Mouse (Mus musculus) C2C12 (cell line): ENCODE data around the gene Dock4. TPM values are rescaled to one million over a fixed set of nuclear protein-coding genes. Genes with fewer than 3 reads are reported as not detected.

Experiments
- H3K27me3 ChIP-seq: one replicate; pipeline ENCODE4 v1.6.1; 2011; ENCODE audit not compliant: control insufficient read depth, insufficient read depth, insufficient read length
- H3K36me3 ChIP-seq: one replicate; pipeline ENCODE4 v1.6.1; 2011; ENCODE audit not compliant: control insufficient read depth, insufficient read depth
- H3K4me3 ChIP-seq: one replicate; pipeline ENCODE4 v1.5.1; 2011; ENCODE audit warnings: mild to moderate bottlenecking, control low read depth; ENCODE audit not compliant: poor library complexity, insufficient read depth, severe bottlenecking
- H3K79me2 ChIP-seq: one replicate; pipeline ENCODE4 v1.6.1; 2011; ENCODE audit not compliant: control insufficient read depth, insufficient read depth
- H3K79me3 ChIP-seq: one replicate; pipeline ENCODE4 v1.6.1; 2011; ENCODE audit warnings: low read depth, control low read depth
- H3ac ChIP-seq: one replicate; pipeline ENCODE3; 2011; ENCODE audit warnings: low read depth; ENCODE audit not compliant: control insufficient read depth, insufficient read length
- CEBPB ChIP-seq: IDR thresholded peaks from one replicate; pipeline ENCODE4 v1.6.1; 2011; ENCODE audit warnings: low read depth, mild to moderate bottlenecking, control low read depth, moderate library complexity
- CTCF ChIP-seq: IDR thresholded peaks from one replicate; pipeline ENCODE4 v1.5.1; 2011; ENCODE audit not compliant: control insufficient read depth, insufficient read depth, insufficient read length
- FOSL1 ChIP-seq: IDR thresholded peaks from one replicate; pipeline ENCODE4 v1.8.0; 2011; ENCODE audit warnings: mild to moderate bottlenecking, low read length; ENCODE audit not compliant: poor library complexity, insufficient read depth, severe bottlenecking
- MAX ChIP-seq: IDR thresholded peaks from one replicate; pipeline ENCODE4 v1.6.1; 2011; ENCODE audit warnings: mild to moderate bottlenecking, control low read depth
- MYOD1 ChIP-seq: IDR thresholded peaks from one replicate; pipeline ENCODE4 v1.6.1; 2011; ENCODE audit warnings: low read depth; ENCODE audit not compliant: control insufficient read depth, insufficient read length
- MYOG ChIP-seq: IDR thresholded peaks from one replicate; pipeline ENCODE4 v1.6.1; 2011; ENCODE audit not compliant: control insufficient read depth, insufficient read length; ENCODE audit errors: extremely low read depth
- USF1 ChIP-seq: IDR thresholded peaks from one replicate; pipeline ENCODE4 v1.6.1; 2011; ENCODE audit warnings: low read depth, mild to moderate bottlenecking, control low read depth, moderate library complexity
- polyA plus RNA-seq: library from polyadenylated mRNA; unstranded; fragments of >200 nt; fragmentation: generic; extraction: Trizol; gene quantifications from one replicate; pipeline ENCODE4 v1.2.1, GENCODE M21; 2012; ENCODE audit warnings: missing spikeins

Gene Dock4
- polyA plus RNA-seq, 1 experiment, result 0.80 TPM

GRCm38 (mm10) chr12:40504687-40505086 lies 58.9 kb downstream of the Dock4 start:
- H3K36me3 ChIP-seq, result no peaks in the 10 kb centered on the region
- H3K27me3 ChIP-seq, result no peaks in the 10 kb centered on the region
- H3K79me3 ChIP-seq, result no peaks in the 10 kb centered on the region
- H3ac ChIP-seq, result no peak overlapping the region
- no peaks in the 10 kb centered on the region for H3K79me2 ChIP-seq
- no peak overlapping the region for H3K4me3 ChIP-seq
- no peak for TF ChIP-seq MYOD1

- Histone ChIP-seq H3K79me3 (no peaks in the 10 kb centered on the region), H3K27me3 (no peaks in the 10 kb centered on the region), H3K4me3 (no peak overlapping the region), H3K79me2 (no peaks in the 10 kb centered on the region), H3ac (no peak overlapping the region), H3K36me3 (no peaks in the 10 kb centered on the region)
- TF ChIP-seq MYOG (no peak), MYOD1 (no peak), CTCF (no peak), FOSL1 (no peak), CEBPB (no peak)
Observed at GRCm38 (mm10) chr12:40507823-40508390, 62.2 kb downstream of the Dock4 start.

GRCm38 (mm10) chr12:40508416-40508815 lies 62.7 kb downstream of the Dock4 start:
- Histone ChIP-seq H3K36me3 (no peaks in the 10 kb centered on the region), H3K79me2 (no peaks in the 10 kb centered on the region), H3K79me3 (no peaks in the 10 kb centered on the region), H3ac (no peak overlapping the region), H3K27me3 (no peaks in the 10 kb centered on the region), H3K4me3 (no peak overlapping the region)
- TF ChIP-seq MYOD1, result no peak
- no peak for TF ChIP-seq MYOG
- no peak for TF ChIP-seq FOSL1
- TF ChIP-seq CEBPB, result no peak
- TF ChIP-seq CTCF, result no peak
- TF ChIP-seq MAX, result no peak
- TF ChIP-seq USF1, result no peak

- TF ChIP-seq USF1, result no peak
- no peak for TF ChIP-seq MYOG
- no peak for TF ChIP-seq MYOD1
- no peak for TF ChIP-seq FOSL1
- Histone ChIP-seq H3K27me3 (no peaks in the 10 kb centered on the region), H3K79me3 (no peaks in the 10 kb centered on the region), H3K36me3 (no peaks in the 10 kb centered on the region), H3K79me2 (no peaks in the 10 kb centered on the region), H3K4me3 (no peak overlapping the region), H3ac (no peak overlapping the region)
Observed at GRCm38 (mm10) chr12:40511643-40512369, 66.1 kb downstream of the Dock4 start.

GRCm38 (mm10) chr12:40512370-40512693 lies 66.6 kb downstream of the Dock4 start:
- H3K36me3 ChIP-seq, result no peaks in the 10 kb centered on the region
- no peaks in the 10 kb centered on the region for H3K27me3 ChIP-seq
- H3K4me3 ChIP-seq, result no peak overlapping the region
- no peak overlapping the region for H3ac ChIP-seq
- H3K79me2 ChIP-seq, result no peaks in the 10 kb centered on the region
- H3K79me3 ChIP-seq, result no peaks in the 10 kb centered on the region
- TF ChIP-seq MYOD1 (no peak), CTCF (no peak), MYOG (no peak), FOSL1 (no peak), CEBPB (no peak), USF1 (no peak), MAX (no peak)

GRCm38 (mm10) chr12:40512994-40513393 lies 67.2 kb downstream of the Dock4 start:
- TF ChIP-seq MYOD1 (no peak), MYOG (no peak)
- H3K79me2 ChIP-seq, result no peaks in the 10 kb centered on the region
- no peak overlapping the region for H3ac ChIP-seq
- H3K27me3 ChIP-seq, result no peaks in the 10 kb centered on the region
- H3K36me3 ChIP-seq, result no peaks in the 10 kb centered on the region
- no peaks in the 10 kb centered on the region for H3K79me3 ChIP-seq
- no peak overlapping the region for H3K4me3 ChIP-seq
